Mouse (Mus musculus): ENCODE measurements around the gene Plcb1. TPM values are rescaled to one million over a fixed set of nuclear protein-coding genes. Genes with fewer than 3 reads are reported as not detected.

Gene Plcb1
- total RNA-seq, 2 experiments from 2014 or later: 0.96 to 9.5 TPM

- no peak for ATAC-seq (replicated peaks; ENCODE audit: low FRiP score, poor library complexity, severe bottlenecking)
Observed at GRCm38 (mm10) chr2:134897083-134897482, 111.2 kb downstream of the Plcb1 start.

GRCm38 (mm10) chr2:134901521-134901920 is 115.7 kb downstream of the Plcb1 start:
- ATAC-seq (replicated peaks; ENCODE audit: low FRiP score, poor library complexity, severe bottlenecking): no peak

- ATAC-seq (replicated peaks; ENCODE audit: low FRiP score, poor library complexity, severe bottlenecking): no peak
Observed at GRCm38 (mm10) chr2:134910882-134911281, 125.0 kb downstream of the Plcb1 start.

GRCm38 (mm10) chr2:134911360-134911759 is 125.5 kb downstream of the Plcb1 start:
- ATAC-seq (replicated peaks; ENCODE audit: low FRiP score, poor library complexity, severe bottlenecking): no peak

- no peak for ATAC-seq (replicated peaks; ENCODE audit: low FRiP score, poor library complexity, severe bottlenecking)
Observed at GRCm38 (mm10) chr2:134912616-134913015, 126.7 kb downstream of the Plcb1 start.

GRCm38 (mm10) chr2:134913542-134913941 is 127.7 kb downstream of the Plcb1 start:
- no peak for ATAC-seq (replicated peaks; ENCODE audit: low FRiP score, poor library complexity, severe bottlenecking)

GRCm38 (mm10) chr2:134914091-134914550 is 128.3 kb downstream of the Plcb1 start:
- ATAC-seq (replicated peaks; ENCODE audit: low FRiP score, poor library complexity, severe bottlenecking): no peak

- no peak for ATAC-seq (replicated peaks; ENCODE audit: low FRiP score, poor library complexity, severe bottlenecking)
Observed at GRCm38 (mm10) chr2:134915035-134915434, 129.2 kb downstream of the Plcb1 start.

- ATAC-seq (replicated peaks; ENCODE audit: low FRiP score, poor library complexity, severe bottlenecking): no peak
Observed at GRCm38 (mm10) chr2:134920611-134921280, 134.9 kb downstream of the Plcb1 start.

GRCm38 (mm10) chr2:134922636-134923375 is 136.9 kb downstream of the Plcb1 start:
- ATAC-seq (replicated peaks; ENCODE audit: low FRiP score, poor library complexity, severe bottlenecking): no peak

GRCm38 (mm10) chr2:134924143-134924655 is 138.3 kb downstream of the Plcb1 start:
- ATAC-seq (replicated peaks; ENCODE audit: low FRiP score, poor library complexity, severe bottlenecking): no peak

GRCm38 (mm10) chr2:134926266-134926665 is 140.4 kb downstream of the Plcb1 start:
- no peak for ATAC-seq (replicated peaks; ENCODE audit: low FRiP score, poor library complexity, severe bottlenecking)

GRCm38 (mm10) chr2:134927072-134927471 is 141.2 kb downstream of the Plcb1 start:
- no peak for ATAC-seq (replicated peaks; ENCODE audit: low FRiP score, poor library complexity, severe bottlenecking)

- no peak for ATAC-seq (replicated peaks; ENCODE audit: low FRiP score, poor library complexity, severe bottlenecking)
Observed at GRCm38 (mm10) chr2:134929452-134929851, 143.6 kb downstream of the Plcb1 start.

GRCm38 (mm10) chr2:134930961-134931360 is 145.1 kb downstream of the Plcb1 start:
- ATAC-seq (replicated peaks; ENCODE audit: low FRiP score, poor library complexity, severe bottlenecking): no peak

GRCm38 (mm10) chr2:134931756-134932421 is 146.0 kb downstream of the Plcb1 start:
- ATAC-seq (replicated peaks; ENCODE audit: low FRiP score, poor library complexity, severe bottlenecking): no peak

GRCm38 (mm10) chr2:134935469-134935868 is 149.6 kb downstream of the Plcb1 start:
- no peak for ATAC-seq (replicated peaks; ENCODE audit: low FRiP score, poor library complexity, severe bottlenecking)

- no peak for ATAC-seq (replicated peaks; ENCODE audit: low FRiP score, poor library complexity, severe bottlenecking)
Observed at GRCm38 (mm10) chr2:134935970-134936649, 150.2 kb downstream of the Plcb1 start.

- no peak for ATAC-seq (replicated peaks; ENCODE audit: low FRiP score, poor library complexity, severe bottlenecking)
Observed at GRCm38 (mm10) chr2:134937666-134938065, 151.8 kb downstream of the Plcb1 start.

GRCm38 (mm10) chr2:134942039-134942438 is 156.2 kb downstream of the Plcb1 start:
- no peak for ATAC-seq (replicated peaks; ENCODE audit: low FRiP score, poor library complexity, severe bottlenecking)

Data from erythroblast, adult 5-6 weeks (primary cell).